Comparison of ENCODE assay signal across 11 mouse cellular contexts in genomic region chr17:50182542-50182951, GRCm38 (mm10). TPM values are rescaled to one million over a fixed set of nuclear protein-coding genes. Genes with fewer than 3 reads are reported as not detected.
DNase-seq lines count a peak whose midpoint lies in the region; ATAC-seq and TF ChIP-seq lines count a peak whose summit lies in the region.
"Had no signal": no experiment of that assay in that cellular context is flagged by ENCODE, and none has a peak within 500 bp of the region (broad histone marks: within the 10 kb centered on the region; RNA-seq: fewer than 3 reads in every experiment).

No protein-coding gene starts in this region.

- H3K27me3 ChIP-seq in heart, embryonic 11.5 days (ENCODE audit: control insufficient read depth, insufficient read depth, low read length), result no peaks in the 10 kb centered on the region
- H3K27me3 ChIP-seq in testis, adult 2 months (ENCODE audit: control insufficient read depth, insufficient read depth, low read length), result no peaks in the 10 kb centered on the region
- no peaks in the 10 kb centered on the region for H3K27me3 ChIP-seq in forebrain, embryonic 15.5 days
- H3K27me3 ChIP-seq: embryonic facial prominence, embryonic 13.5 days had no signal

- H3K9me3 ChIP-seq in heart, embryonic 11.5 days (replicated peaks; ENCODE audit: control insufficient read depth, low read length), result no peaks in the 10 kb centered on the region
- H3K9me3 ChIP-seq in forebrain, embryonic 15.5 days, result no peaks in the 10 kb centered on the region
- H3K9me3 ChIP-seq: embryonic facial prominence, embryonic 13.5 days had no signal

- TF ChIP-seq CTCF in testis, adult 2 months (IDR thresholded peaks at IDR 0.05; ENCODE audit: control insufficient read depth, insufficient read depth, insufficient replicate concordance, low read depth, low read length), result no peak

- WGBS in heart, embryonic 11.5 days (ENCODE audit: insufficient replicate concordance), result 74% methylated on average over 3 of the region's 3 CpGs
- WGBS in forebrain, embryonic 15.5 days, result 78% methylated on average over 3 of the region's 3 CpGs

- no peak overlapping the region for H3K9ac ChIP-seq in heart, embryonic 11.5 days (ENCODE audit: low read depth, low read length)
- no peak overlapping the region for H3K9ac ChIP-seq in forebrain, embryonic 15.5 days (replicated peaks)
- H3K9ac ChIP-seq: embryonic facial prominence, embryonic 13.5 days had no signal

- 0 out of 2 replicates have a peak, but pooled peaks have one; percentile 12 for TF ChIP-seq POLR2A in testis, adult 2 months (IDR thresholded peaks at IDR 0.05; ENCODE audit: control insufficient read depth, low read depth, low read length)

- no peak overlapping the region for H3K27ac ChIP-seq in heart, embryonic 11.5 days (ENCODE audit: low read depth, low read length)
- H3K27ac ChIP-seq in testis, adult 2 months (ENCODE audit: control insufficient read depth, insufficient read depth, low read depth, low read length), result no peak overlapping the region
- H3K27ac ChIP-seq in forebrain, embryonic 15.5 days (replicated peaks), result no peak overlapping the region
- H3K27ac ChIP-seq: embryonic facial prominence, embryonic 13.5 days; heart, adult 2 months had no signal

- H3K36me3 ChIP-seq in heart, embryonic 11.5 days (ENCODE audit: control insufficient read depth, insufficient read depth, low read length), result no peaks in the 10 kb centered on the region
- H3K36me3 ChIP-seq in testis, adult 2 months (ENCODE audit: control insufficient read depth, insufficient read depth, low read length), result no peaks in the 10 kb centered on the region
- no peaks in the 10 kb centered on the region; the same call in 1 of the 2 replicates for H3K36me3 ChIP-seq in forebrain, embryonic 15.5 days

- ATAC-seq in heart, embryonic 11.5 days (replicated peaks; ENCODE audit: insufficient number of reproducible peaks, low FRiP score, low TSS enrichment), result no peak
- no peak for ATAC-seq in forebrain, embryonic 15.5 days (replicated peaks)

- H3K4me2 ChIP-seq in heart, embryonic 11.5 days, result no peak overlapping the region
- H3K4me2 ChIP-seq in forebrain, embryonic 15.5 days (replicated peaks), result no peak overlapping the region
- H3K4me2 ChIP-seq: embryonic facial prominence, embryonic 13.5 days had no signal

- H3K4me3 ChIP-seq in heart, embryonic 11.5 days (ENCODE audit: low read depth, low read length), result no peak overlapping the region
- peak overlapping the region; percentile 6 for H3K4me3 ChIP-seq in testis, adult 2 months (ENCODE audit: control insufficient read depth, low read depth, low read length)
- H3K4me3 ChIP-seq in forebrain, embryonic 15.5 days, result no peak overlapping the region
- H3K4me3 ChIP-seq: embryonic facial prominence, embryonic 13.5 days; heart, adult 2 months had no signal

- intact Hi-C loops in heart, postnatal 14 days (cut with DNase I), result loop anchor here (10.0 kb wide), 1 partner anchor 48 kb away; no protein-coding TSS in a partner anchor

- peak; percentile 97 for DNase-seq in heart, adult 11 months
- DNase-seq in testis, postnatal 14 days (ENCODE audit: low spot score), result no peak
- peak; percentile 27 to 38 for DNase-seq in heart, postnatal 14 days
- DNase-seq in adipocyte (ENCODE audit: low spot score), result no peak
- DNase-seq in adrenal gland, adult (ENCODE audit: inconsistent age in 2 of 2, low spot score in 1 of 2), result no peak
- DNase-seq: adrenal gland, adult 8-10 months had no signal

- H3K4me1 ChIP-seq in heart, embryonic 11.5 days (ENCODE audit: control insufficient read depth, insufficient read depth, low read length), result 0 out of 2 replicates have a peak, but pooled peaks cover 5% of the 10 kb centered on the region
- H3K4me1 ChIP-seq in testis, adult 2 months (ENCODE audit: control insufficient read depth, insufficient read depth, low read length), result no peaks in the 10 kb centered on the region
- H3K4me1 ChIP-seq in forebrain, embryonic 15.5 days, result peaks cover 14% of the 10 kb centered on the region

RNA-seq across cellular contexts. Expression of gene Rftn1, which starts 7.9 kb away (rescaled TPM):
- 11.2 and 13.8 TPM in 2 replicates for polyA plus RNA-seq in heart, embryonic 11.5 days (2014; fragmentation: Nextera tagmentation; extraction: Ambion mirVana)
- 2.8 and 3.3 TPM in 2 replicates for polyA plus RNA-seq in testis, adult 2 months (2012; rRNA removed)
- total RNA-seq in heart, postnatal 14 days (2021), result 10 to 100 TPM; 52.4 to 53.7 TPM
- polyA plus RNA-seq in forebrain, embryonic 15.5 days (2015; fragmentation: Nextera tagmentation; extraction: Ambion mirVana), result 21.9 and 23.6 TPM in 2 replicates

Comparison
In these comparisons a context has a peak if more than half of its experiments do, and no peak if none do; other contexts are left out.
1. DNase-seq: peak in heart, adult 11 months (single experiment) and heart, postnatal 14 days (2 of 2); none in testis, postnatal 14 days (single experiment), adipocyte (single experiment) and adrenal gland, adult (0 of 2).